Mouse (Mus musculus): ENCODE results near the gene Tbcc.

GRCm38 (mm10) chr17:46872806-46873205 is 17.7 kb upstream of the Tbcc start:
- TF ChIP-seq GATA1 (IDR thresholded peaks at IDR 0.05; ENCODE audit: low read length) (no peak), TAL1 (IDR thresholded peaks at IDR 0.05; ENCODE audit: low read length) (no peak)
